Mouse (Mus musculus) kidney, postnatal 0 days (tissue): ENCODE measurements around the gene Olfr1263. TPM values are rescaled to one million over a fixed set of nuclear protein-coding genes. Genes with fewer than 3 reads are reported as not detected.

Experiments
- ATAC-seq: fragments of 200-750 bp; cut with Nextera tagmentation; replicated peaks from 2 replicates; pipeline ENCODE4 v1.8.0; 2017; ENCODE audit warnings: low read depth, moderate number of reproducible peaks, moderate TSS enrichment, moderate library complexity; ENCODE audit not compliant: low FRiP score
- DNase-seq: peaks from one replicate; pipeline ENCODE4 v3.0.0-alpha.2; 2016; ENCODE audit warnings: low spot score
- H3K27ac ChIP-seq: fragments of 300-500 bp; sonication (generic); 2 replicates; pipeline ENCODE4 v1.5.1; 2014; ENCODE audit warnings: mild to moderate bottlenecking
- H3K27me3 ChIP-seq: fragments of 300-500 bp; sonication (generic); 2 replicates; pipeline ENCODE4 v1.6.1; 2014; ENCODE audit warnings: low read length, mixed read lengths; ENCODE audit not compliant: insufficient read depth
- H3K36me3 ChIP-seq: fragments of 300-500 bp; sonication (generic); 2 replicates; pipeline ENCODE4 v1.6.1; 2014; ENCODE audit warnings: low read length, mixed read lengths; ENCODE audit not compliant: insufficient read depth
- H3K4me1 ChIP-seq: fragments of 300-500 bp; sonication (generic); replicated peaks from 2 replicates; pipeline ENCODE4 v1.6.1; 2014; ENCODE audit warnings: antibody characterized with exemption, low read length, mixed read lengths; ENCODE audit not compliant: insufficient read depth
- H3K4me2 ChIP-seq: fragments of 300-500 bp; sonication (generic); 2 replicates; pipeline ENCODE4 v1.6.1; 2014; ENCODE audit warnings: mild to moderate bottlenecking, low read length, moderate library complexity, mixed read lengths
- H3K4me3 ChIP-seq: fragments of 300-500 bp; sonication (generic); replicated peaks from 2 replicates; pipeline ENCODE4 v1.5.1; 2014; ENCODE audit warnings: low read depth, low read length
- H3K9ac ChIP-seq: fragments of 300-500 bp; sonication (generic); 2 replicates; pipeline ENCODE4 v1.6.1; 2014; ENCODE audit warnings: low read depth, low read length
- H3K9me3 ChIP-seq: fragments of 300-500 bp; sonication (generic); replicated peaks from 2 replicates; pipeline ENCODE4 v1.6.1; 2016; ENCODE audit warnings: low read length, inconsistent platforms, mixed read lengths
- CTCF ChIP-seq: IDR thresholded peaks from 2 replicates; pipeline ENCODE4 v1.5.1; 2016; ENCODE audit warnings: antibody characterized with exemption, low read depth, mild to moderate bottlenecking, moderate library complexity
- polyA plus RNA-seq: library from polyadenylated mRNA; unstranded; fragments of >200 nt; fragmentation: Nextera tagmentation; extraction: Ambion mirVana; gene quantifications from 2 replicates; pipeline ENCODE4 v1.2.1, GENCODE M21; 2015

Olfr1263 gene
- polyA plus RNA-seq, 1 experiment from 2014 or later, result not detected

DNA sequence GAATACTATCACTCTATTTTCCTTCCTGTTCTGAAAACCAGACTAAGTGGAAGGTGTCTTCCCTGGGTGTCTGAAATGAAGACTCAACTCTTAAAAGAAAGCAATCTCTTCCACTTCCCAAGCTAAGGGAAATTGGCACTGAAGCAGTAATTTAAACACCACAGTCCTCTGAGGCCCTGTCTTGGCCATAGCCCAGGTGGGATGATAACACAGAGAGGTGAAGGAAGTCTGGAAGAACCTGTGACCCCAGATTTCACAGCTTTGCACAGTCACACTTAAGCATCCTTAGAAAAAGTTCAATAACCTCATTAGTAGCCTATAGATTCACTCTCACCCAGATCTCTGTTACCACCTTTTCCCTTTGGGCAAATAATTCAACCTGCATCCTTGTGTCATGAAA lies 51.6 kb downstream of the Olfr1263 start, which contains the start of gene Olfr140:
TSS of gene Olfr140 (minus strand) at position 101 of the 400 bp plus-strand sequence.
- no peaks in the 10 kb centered on the region for H3K36me3 ChIP-seq
- no peaks in the 10 kb centered on the region for H3K9me3 ChIP-seq
- no peak for DNase-seq
- no peak for ATAC-seq
- H3K27me3 ChIP-seq, result no peaks in the 10 kb centered on the region
- no peak within 1 kb of the TSS for H3K4me3 ChIP-seq
- no peak within 1 kb of the TSS for H3K27ac ChIP-seq
- TF ChIP-seq CTCF, result no peak
- H3K9ac ChIP-seq, result no peak within 1 kb of the TSS
- no peaks in the 10 kb centered on the region for H3K4me1 ChIP-seq
- H3K4me2 ChIP-seq, result no peak within 1 kb of the TSS

Other genes starting within 250 kb of the Olfr1263 start
- gene Olfr1254, start 218.5 kb upstream of the Olfr1263 start, polyA plus RNA-seq, result not detected in 2 replicates
- gene Olfr1255, start 200.1 kb upstream of the Olfr1263 start, polyA plus RNA-seq, result not detected in 2 replicates
- gene Olfr1256, start 170.6 kb upstream of the Olfr1263 start, polyA plus RNA-seq, result not detected in 2 replicates
- gene Olfr48, start 163.9 kb upstream of the Olfr1263 start, polyA plus RNA-seq, result not detected in 2 replicates
- not detected in 2 replicates for gene Olfr1257, start 133.7 kb upstream of the Olfr1263 start, polyA plus RNA-seq
- gene Olfr1258, start 84.8 kb upstream of the Olfr1263 start, polyA plus RNA-seq, result not detected in 2 replicates
- gene Olfr1259, start 63.5 kb upstream of the Olfr1263 start, polyA plus RNA-seq, result not detected in 2 replicates
- not detected in 2 replicates for gene Olfr1260, start 37.8 kb upstream of the Olfr1263 start, polyA plus RNA-seq
- gene Olfr1261, start 20.9 kb upstream of the Olfr1263 start, polyA plus RNA-seq, result not detected in 2 replicates
- gene Olfr1262, start 12.0 kb upstream of the Olfr1263 start, polyA plus RNA-seq, result not detected in 2 replicates
- gene Olfr1264, start 13.4 kb downstream of the Olfr1263 start, polyA plus RNA-seq, result not detected in 2 replicates
- not detected in 2 replicates for gene Olfr1265, start 23.2 kb downstream of the Olfr1263 start, polyA plus RNA-seq
- gene Olfr140, start 51.5 kb downstream of the Olfr1263 start, polyA plus RNA-seq, result not detected in 2 replicates
- not detected in 2 replicates for gene Olfr1269, start 109.3 kb downstream of the Olfr1263 start, polyA plus RNA-seq
- gene Olfr32, start 130.2 kb downstream of the Olfr1263 start, polyA plus RNA-seq, result not detected in 2 replicates
- gene Olfr1270, start 141.0 kb downstream of the Olfr1263 start, polyA plus RNA-seq, result not detected in 2 replicates
- gene Olfr1506, start 212.4 kb downstream of the Olfr1263 start, polyA plus RNA-seq, result not detected in 2 replicates
- gene Olfr142, start 245.5 kb downstream of the Olfr1263 start, polyA plus RNA-seq, result not detected in 2 replicates